Mouse (Mus musculus) right cerebral cortex, postnatal 14 days (tissue): ENCODE data around the gene Snf8.
A peak's percentile ranks its signal among the peaks of the same experiment; 100 is the strongest.

ENCODE experiments used
- DNase-seq: peaks from one replicate; pipeline ENCODE4 v3.0.0; 2022

Gene Snf8

GRCm38 (mm10) chr11:96030571-96030970 lies 4.1 kb upstream of the Snf8 start:
- DNase-seq: no peak

- no peak for DNase-seq
Measured at GRCm38 (mm10) chr11:96031701-96032100, 3.0 kb upstream of the Snf8 start.

- DNase-seq: no peak
Measured at GRCm38 (mm10) chr11:96033264-96033663, 1.4 kb upstream of the Snf8 start.

GRCm38 (mm10) chr11:96034116-96034515 lies 569 bp upstream of the Snf8 start:
- no peak for DNase-seq

DNA sequence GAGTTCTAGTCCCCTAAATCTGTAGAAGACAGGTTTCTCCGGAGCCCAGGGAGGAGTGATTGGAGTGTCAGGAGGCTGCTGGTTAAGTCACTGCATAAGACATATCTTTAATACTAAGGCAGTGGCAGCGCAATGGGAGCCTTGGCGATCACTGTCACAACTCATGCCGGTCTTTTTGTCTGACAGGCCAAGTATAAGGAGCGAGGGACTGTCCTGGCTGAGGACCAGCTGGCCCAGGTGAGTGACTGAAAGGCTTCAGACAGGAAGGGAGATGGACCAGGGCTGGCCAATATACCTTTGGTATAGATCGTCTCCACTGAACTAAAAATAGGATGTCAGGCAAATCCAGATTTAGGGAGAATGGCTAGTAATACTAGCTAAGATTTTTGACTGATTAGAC lies 448 bp downstream of the Snf8 start:
- no peak for DNase-seq

GRCm38 (mm10) chr11:96037499-96037898 lies 2.8 kb downstream of the Snf8 start:
- DNase-seq: no peak

DNA sequence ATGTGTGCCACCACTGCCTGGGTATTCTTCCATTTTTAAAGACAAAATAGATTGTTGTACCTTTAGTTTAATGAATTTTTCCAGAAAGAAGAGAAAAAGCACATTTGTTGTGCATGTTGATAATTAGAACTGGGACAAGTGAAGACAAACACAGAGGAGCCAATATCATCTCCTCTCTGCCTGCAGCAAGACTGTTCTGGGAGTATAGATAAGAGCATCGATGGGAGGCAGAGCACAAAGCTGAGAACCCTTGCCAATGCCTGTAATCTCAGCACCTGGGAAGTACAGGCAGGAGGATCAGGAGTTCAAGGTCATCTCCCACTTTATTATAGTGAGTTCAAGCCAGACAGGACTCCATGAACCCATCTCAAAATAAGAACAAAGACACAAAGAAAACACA lies 3.9 kb downstream of the Snf8 start:
- DNase-seq: no peak

DNA sequence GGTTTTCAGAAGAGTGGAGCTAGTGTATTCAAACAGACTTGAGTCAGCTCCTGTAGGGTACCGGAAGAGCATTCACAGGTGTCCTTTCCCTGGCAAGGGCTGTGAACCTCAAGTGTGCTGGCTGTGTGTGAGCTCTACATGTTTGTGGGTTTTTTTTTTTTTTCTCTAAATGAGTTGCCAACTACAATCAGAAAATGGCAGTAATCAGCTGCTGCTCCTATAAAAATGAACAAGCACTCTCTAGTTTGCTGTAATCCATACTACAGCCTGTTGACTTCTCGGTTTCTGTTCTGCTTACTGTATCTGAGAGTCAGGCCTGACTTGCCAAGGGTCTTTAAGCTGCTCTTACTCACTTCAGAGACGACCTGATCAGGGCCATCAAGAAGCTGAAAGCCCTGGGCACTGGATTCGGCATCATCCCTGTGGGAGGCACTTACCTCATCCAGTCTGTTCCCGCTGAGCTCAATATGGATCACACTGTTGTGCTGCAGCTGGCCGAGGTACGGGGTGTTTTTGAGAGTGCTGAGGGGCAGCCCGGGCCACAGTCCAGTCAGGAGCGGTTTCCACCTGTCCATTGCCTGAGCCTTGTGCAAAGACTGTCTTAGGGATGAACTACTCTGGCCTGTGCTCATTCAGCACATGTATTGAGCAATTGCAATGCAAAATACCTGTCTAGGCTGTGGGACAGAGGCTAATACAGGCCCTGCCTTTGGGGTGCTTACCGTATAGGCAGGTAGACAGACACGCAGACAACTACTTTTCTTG lies 10.3 kb downstream of the Snf8 start:
- DNase-seq: no peak

- DNase-seq: no peak
Measured at GRCm38 (mm10) chr11:96046028-96046427, 11.3 kb downstream of the Snf8 start.

- DNase-seq: no peak
Measured at GRCm38 (mm10) chr11:96046793-96047192, 12.1 kb downstream of the Snf8 start.

GRCm38 (mm10) chr11:96047469-96048373 lies 13.0 kb downstream of the Snf8 start:
- DNase-seq: no peak

DNA sequence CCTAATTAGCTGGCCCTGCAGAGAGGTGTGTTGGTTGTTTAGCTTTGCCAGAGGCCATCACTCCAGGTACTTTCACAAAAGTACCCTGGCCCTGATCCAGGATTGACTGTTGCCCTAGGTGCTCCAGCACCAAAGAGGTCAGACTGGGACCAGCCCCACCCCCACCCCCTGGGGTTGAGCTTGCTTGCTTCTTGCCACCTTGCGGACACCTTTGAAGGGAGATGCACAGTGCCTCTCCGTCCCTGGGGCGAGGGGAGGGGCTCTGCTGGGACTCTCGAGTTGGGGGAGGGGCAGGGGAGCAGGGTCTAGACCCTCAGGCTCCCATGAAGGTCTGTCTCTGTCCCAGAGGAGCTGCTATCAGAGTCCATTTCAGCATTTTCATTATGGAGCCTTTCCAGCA lies 15.3 kb downstream of the Snf8 start:
- DNase-seq: no peak

GRCm38 (mm10) chr11:96050854-96051253 lies 16.2 kb downstream of the Snf8 start:
- DNase-seq: no peak

DNA sequence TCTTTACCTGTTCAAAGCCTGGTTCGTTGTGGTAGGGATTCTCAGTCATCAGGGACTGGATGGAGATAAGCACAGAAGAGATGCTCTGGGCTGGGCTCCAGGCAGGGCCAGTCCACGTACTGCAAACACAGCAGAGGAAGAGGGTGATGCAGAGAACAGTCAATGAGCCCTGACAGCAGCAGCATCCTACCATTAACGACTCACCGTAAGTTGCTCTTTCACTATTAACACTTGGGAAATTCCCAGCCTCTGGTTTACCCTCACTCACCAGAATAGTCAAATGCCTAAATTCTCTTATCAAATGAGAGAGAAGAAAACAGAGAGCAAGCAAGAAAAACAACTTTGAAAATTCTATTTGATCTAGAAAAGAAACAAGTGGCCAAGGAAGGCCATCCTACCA lies 23.6 kb downstream of the Snf8 start:
- no peak for DNase-seq

DNA sequence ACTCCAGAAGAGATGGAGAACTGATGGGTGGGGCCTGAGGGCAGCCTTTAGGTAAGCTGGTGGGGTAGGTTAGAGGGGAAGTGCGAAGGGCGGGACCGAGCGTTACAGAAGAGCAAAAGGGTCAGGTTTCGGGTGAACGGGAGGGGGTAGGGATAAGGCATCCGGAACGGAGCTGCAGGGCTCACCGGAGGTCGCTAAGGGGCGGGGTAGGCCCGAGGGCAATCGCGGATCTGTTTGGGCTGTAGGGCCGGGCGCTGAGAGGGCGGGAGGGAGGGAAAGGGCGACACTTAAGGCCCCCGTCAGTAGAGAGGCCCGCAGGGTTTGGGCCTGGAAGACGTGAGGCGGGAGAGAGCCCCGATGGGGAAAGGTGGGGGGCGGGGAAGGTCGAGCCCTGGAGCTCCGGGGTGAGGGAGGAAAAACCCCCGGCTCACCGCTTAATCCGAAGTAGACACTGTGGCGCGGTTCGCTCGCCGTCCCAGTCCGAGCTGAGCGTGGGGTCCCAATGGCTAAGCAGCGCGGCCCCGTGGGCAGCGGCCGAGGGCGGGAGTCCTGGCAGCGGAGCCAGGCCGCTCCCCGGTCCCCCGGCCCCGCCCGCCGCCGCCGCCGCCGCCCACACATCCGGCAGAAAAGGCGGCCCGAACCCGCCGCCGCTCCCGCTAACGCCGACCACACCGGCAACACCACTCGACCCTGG lies 30.0 kb downstream of the Snf8 start:
- DNase-seq: peak; percentile 19

GRCm38 (mm10) chr11:96065215-96065911 lies 30.7 kb downstream of the Snf8 start, which contains the start of gene Ube2z:
Gene Ube2z (minus strand): TSS chr11:96065388.
- DNase-seq: peak; percentile 98

DNA sequence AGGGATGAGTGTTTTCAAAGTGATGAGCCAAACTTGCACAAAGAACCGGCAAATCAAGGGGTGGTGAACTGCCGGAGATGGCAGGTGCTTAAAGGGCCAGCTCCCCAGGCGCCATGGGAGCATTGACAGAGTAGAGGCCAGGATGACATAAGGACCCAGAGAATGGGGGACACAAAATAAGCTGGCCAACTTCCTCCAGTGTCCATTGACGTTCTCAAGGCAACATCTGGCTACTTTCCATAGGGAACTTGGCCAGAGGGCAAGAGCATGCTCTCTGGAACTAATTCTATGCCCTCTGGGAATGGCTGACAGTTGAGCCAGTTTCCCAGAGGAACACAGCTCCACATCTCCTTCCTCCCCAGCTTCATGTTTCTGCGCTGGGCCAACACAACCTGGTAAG lies 33.5 kb downstream of the Snf8 start:
- no peak for DNase-seq

DNA sequence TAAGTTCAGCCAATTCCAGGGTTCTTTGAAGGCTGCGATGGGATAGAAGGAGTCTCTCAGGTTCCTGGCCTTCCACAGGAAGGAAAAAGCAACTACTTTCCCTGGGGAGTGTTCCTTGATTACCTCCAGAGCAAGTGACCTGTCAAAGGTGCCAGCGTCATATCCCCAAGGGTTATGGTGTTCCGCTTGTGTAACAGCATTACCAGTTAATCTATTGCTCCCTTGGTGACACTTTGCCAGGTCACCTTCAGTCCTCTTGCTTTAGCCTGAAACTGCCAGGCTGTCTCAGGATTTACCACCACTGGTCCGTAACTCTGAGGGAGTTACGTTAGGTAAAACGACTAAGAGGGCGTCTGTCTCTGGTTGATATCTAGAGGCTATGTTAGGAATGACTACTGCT lies 35.7 kb downstream of the Snf8 start:
- no peak for DNase-seq

DNA sequence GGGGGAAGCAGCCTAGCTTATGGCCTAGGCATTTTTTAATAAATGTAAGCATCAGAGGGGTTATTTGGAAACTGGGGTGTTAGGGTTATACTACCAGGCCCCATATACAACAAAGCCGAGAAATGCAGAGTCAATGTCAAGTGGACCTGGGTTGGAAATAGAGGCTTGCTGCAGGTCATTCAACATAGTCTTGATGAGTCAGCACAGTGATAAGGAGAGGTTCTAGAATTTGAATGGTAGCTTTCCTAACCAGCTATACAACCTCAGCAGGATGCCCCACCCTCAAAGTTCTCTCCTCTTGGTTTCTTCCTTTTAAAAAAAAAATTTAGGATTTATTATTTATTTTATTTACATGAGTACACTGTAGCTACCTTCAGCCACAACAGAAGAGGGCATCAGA lies 36.3 kb downstream of the Snf8 start:
- no peak for DNase-seq

- DNase-seq: no peak
Measured at GRCm38 (mm10) chr11:96073295-96073993, 38.8 kb downstream of the Snf8 start.

GRCm38 (mm10) chr11:96074351-96075176 lies 39.9 kb downstream of the Snf8 start:
- peak; percentile 42 for DNase-seq
